ENCODE assay signal across 26 mouse cellular contexts in the genomic region with DNA sequence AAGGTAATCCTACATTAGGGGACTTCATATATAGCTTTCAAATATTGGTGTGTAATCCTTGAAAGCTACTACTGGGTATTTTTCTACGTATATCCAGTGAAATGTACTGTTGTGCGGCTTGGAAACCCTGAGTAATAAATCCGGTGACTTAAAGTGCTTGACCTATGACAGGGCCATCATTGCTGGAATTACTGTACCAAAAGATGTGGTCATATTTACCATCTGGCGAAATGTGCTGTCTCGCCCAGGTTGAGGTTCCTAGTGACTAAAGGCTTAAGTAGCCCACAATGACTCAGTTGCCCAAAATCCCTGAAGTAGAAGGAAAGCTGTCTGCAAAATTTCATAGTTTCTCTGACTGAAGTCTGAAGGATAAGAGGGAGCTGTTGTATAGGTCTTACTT.
"Had no signal": no experiment of that assay in that cellular context is flagged by ENCODE, and none has a peak within 500 bp of the region (broad histone marks: within the 10 kb centered on the region; RNA-seq: fewer than 3 reads in every experiment).

No protein-coding gene starts in this region.

- H3K4me2 ChIP-seq: limb, embryonic 12.5 days; limb, embryonic 15.5 days; liver, embryonic 11.5 days; lung, embryonic 14.5 days; midbrain, embryonic 13.5 days; neural tube, embryonic 12.5 days; neural tube, embryonic 15.5 days had no signal

- H3K27me3 ChIP-seq: limb, embryonic 12.5 days; limb, embryonic 15.5 days; megakaryocyte, embryonic 14.5 days; midbrain, embryonic 13.5 days; neural tube, embryonic 12.5 days; neural tube, embryonic 15.5 days had no signal

- H3K36me3 ChIP-seq: limb, embryonic 12.5 days; limb, embryonic 15.5 days; midbrain, embryonic 10.5 days; midbrain, embryonic 13.5 days; neural tube, embryonic 12.5 days; neural tube, embryonic 15.5 days had no signal

- DNase-seq: kidney, adult 18-20 months; kidney, adult 9 months; kidney, postnatal 14 days; layer of hippocampus, adult 9-11 months; left cerebral cortex, postnatal 4 days; liver, postnatal 0 days; lung, embryonic 14.5 days; right cerebral cortex, adult 18-20 months; right cerebral cortex, postnatal 14 days; right cerebral cortex, postnatal 4 days; thymus, adult 2 months; thymus, postnatal 25 days had no signal

- ATAC-seq: liver, postnatal 0 days; lung, postnatal 0 days; midbrain, embryonic 13.5 days; midbrain, embryonic 16.5 days had no signal

- H3K4me3 ChIP-seq: layer of hippocampus, adult 2 months; limb, embryonic 12.5 days; limb, embryonic 15.5 days; megakaryocyte, embryonic 14.5 days; midbrain, embryonic 10.5 days; midbrain, embryonic 13.5 days; neural tube, embryonic 12.5 days; neural tube, embryonic 15.5 days had no signal

- H3K27ac ChIP-seq: layer of hippocampus, adult 2 months; limb, embryonic 12.5 days; limb, embryonic 15.5 days; liver, embryonic 14.5 days; macrophage; midbrain, embryonic 10.5 days; midbrain, embryonic 13.5 days; neural tube, embryonic 12.5 days; neural tube, embryonic 15.5 days; stomach, postnatal 0 days had no signal
